Mouse (Mus musculus): ENCODE data around the gene Zfand2a. TPM values are rescaled to one million over a fixed set of nuclear protein-coding genes. Genes with fewer than 3 reads are reported as not detected.

Zfand2a gene
- total RNA-seq (2021): 10 to 100 TPM; 36.4 to 38.9 TPM
- long read RNA-seq, experiment 1, transcript Zfand2a-202 (7 exons, 3,121 nt): major isoform, 9 of 19 reads
- long read RNA-seq, experiment 1, transcript Zfand2a-201 (7 exons, 3,169 nt): minor isoform, 6 of 19 reads
- long read RNA-seq, experiment 1, partial matches to known transcripts: 2 of 19 reads
- long read RNA-seq, experiment 1, other reads (novel, unspliced or antisense): 2 of 19 reads
- long read RNA-seq, experiment 2, transcript Zfand2a-202 (7 exons, 3,121 nt): major isoform, 5 of 20 reads
- long read RNA-seq, experiment 2, partial matches to known transcripts: 2 of 20 reads
- long read RNA-seq, experiment 2, other reads (novel, unspliced or antisense): 9 of 20 reads

DNA sequence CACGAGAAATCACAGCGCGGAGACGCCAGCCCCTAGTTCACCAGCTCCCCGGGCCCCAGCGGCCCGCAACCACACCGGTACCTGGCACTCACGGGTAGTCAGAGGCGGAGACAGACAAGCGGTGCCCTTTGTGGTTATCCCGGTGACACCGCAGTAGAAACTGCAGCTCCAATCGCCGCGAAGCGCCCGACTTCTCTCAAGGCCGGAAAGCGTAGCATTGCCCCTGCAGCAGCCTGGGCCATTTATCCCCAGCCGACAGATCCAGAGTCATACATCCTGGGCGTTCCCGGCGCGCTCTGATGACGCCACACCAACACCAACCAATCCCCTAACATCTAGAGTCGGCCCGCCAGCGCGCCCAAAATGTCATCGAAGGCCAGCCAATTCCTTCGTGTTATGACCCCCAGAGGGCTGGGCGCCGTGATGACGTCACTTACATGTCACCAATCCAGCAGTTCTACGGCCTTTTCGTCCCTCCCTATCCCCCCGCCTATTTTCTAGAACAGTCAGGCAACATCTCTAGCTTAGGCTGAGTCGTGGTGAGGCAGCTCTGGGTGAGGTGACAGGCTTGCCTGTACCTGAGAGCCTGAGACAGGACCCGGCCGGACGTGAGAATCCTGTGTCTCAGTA lies at the start of gene Zfand2a:
Gene Zfand2a (minus strand): TSS at position 365 of the 630 bp plus-strand sequence.
- peak; percentile 99 for DNase-seq (ENCODE audit: low spot score in 2 of 2)

DNA sequence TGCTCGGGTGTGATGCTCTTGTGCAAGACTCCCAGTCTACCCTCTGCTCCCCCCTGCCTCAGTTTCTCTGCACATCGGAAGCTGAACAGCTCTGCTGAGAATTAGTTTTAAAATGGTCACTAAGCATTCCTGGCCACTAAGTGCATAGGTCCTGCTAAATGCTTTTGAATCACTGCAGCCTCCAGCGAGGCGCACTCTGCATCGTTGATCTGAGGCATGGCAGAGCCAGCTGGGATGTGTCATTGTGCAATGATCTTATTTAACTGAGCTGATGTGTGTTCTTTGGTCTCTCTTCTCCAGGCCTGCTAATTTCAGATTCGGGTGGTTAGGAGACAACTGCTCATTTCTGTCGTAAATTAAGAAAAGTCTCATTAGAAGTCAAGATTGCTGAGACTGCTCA lies 44.5 kb upstream of the Zfand2a start:
- no peak for DNase-seq (ENCODE audit: low spot score in 2 of 2)

- no peak for DNase-seq (ENCODE audit: low spot score in 2 of 2)
These were observed 37.6 kb upstream of the Zfand2a start for GRCm38 (mm10) chr5:139521987-139522386.

DNA sequence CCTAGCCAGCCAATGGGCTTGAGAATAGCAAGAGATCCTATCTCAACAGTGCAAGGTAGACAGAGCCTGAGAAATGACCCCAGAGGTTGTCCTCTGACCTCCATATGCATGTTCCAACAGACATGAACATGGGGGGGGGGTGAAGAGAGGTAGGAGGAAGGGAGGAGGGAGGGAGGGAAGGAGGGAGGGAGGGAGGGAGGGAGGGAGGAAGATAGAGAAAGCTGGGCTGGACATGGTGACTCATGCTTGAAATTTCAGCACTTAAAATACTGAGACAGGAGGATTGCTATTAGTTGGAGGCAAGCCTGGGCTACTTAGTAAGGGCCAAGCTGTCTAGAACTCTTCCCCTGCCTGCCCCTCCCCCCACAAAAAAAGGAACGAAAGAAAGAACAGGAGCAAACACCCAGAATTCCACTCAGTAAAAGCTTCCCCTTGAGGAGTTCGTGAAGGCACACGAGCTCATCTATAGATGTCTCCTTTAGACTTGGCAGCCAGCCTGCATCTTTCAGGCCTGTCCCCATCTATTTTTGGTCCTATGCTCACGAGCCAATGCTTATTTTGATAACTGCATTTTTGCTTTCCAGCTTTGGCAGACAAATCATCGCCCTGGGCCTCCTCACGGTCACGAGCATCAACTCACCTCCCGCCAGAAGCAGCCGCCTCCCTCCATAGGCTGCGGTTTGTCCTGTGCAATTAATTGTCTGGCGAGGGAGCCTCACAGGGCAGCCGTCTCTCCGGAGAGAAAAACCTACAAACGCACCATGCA lies 35.9 kb upstream of the Zfand2a start:
- DNase-seq (ENCODE audit: low spot score in 2 of 2): no peak

DNA sequence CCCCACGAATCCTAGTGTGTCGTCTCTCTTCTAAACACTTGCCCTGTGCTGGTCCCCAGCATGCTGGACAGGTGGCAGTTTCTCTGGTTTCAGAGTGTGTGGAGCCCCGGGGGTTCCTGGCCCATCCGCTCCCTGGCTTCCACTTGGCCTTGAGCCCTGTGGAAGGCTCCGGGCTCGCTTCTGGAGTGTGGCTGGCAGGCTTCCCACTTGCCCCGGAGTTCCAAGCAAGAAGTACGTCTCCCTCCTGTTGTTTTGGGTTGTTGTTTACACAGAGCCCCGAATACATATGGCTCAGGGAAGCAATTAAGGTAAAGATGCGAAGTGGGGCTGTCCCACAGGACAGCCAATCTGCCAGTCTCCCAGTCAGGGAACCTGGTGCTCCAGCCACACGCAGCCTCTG lies 31.9 kb upstream of the Zfand2a start:
- DNase-seq (ENCODE audit: low spot score in 2 of 2): no peak

GRCm38 (mm10) chr5:139512201-139512600 lies 27.9 kb upstream of the Zfand2a start:
- no peak for DNase-seq (ENCODE audit: low spot score in 2 of 2)

GRCm38 (mm10) chr5:139510682-139511366 lies 26.5 kb upstream of the Zfand2a start:
- no peak for DNase-seq (ENCODE audit: low spot score in 2 of 2)

- no peak for DNase-seq (ENCODE audit: low spot score in 2 of 2)
These were observed 21.9 kb upstream of the Zfand2a start for GRCm38 (mm10) chr5:139506207-139506606.

DNA sequence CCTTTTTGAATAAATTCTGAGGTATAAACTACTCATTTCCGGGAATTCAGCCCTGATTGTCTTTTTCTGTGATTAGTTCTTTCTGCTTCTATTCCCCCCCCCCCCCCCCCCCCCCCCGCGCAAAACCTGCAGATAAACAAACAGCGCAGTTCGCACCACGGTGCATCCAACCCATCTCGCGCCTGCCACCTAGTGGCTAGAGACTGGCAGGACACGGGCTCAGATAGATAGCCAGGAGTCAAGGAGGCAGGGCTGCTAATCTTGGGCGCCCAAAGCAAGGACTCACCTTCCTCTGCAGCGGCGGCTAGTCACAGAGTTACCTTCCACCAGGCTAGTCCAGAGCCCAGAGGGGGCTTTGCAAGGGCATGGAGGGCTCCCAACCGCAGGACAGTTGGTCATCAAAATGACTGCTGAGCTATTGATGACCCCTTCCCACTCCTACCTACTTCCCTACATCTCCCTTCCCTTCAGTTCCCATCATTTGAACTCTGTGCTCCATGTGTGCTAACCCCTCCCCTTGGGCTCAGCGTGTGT lies 20.8 kb upstream of the Zfand2a start:
- peak; percentile 81 to 87 for DNase-seq (ENCODE audit: low spot score in 2 of 2)

GRCm38 (mm10) chr5:139502281-139502680 lies 17.9 kb upstream of the Zfand2a start:
- no peak for DNase-seq (ENCODE audit: low spot score in 2 of 2)

GRCm38 (mm10) chr5:139498791-139499190 lies 14.4 kb upstream of the Zfand2a start:
- DNase-seq (ENCODE audit: low spot score in 2 of 2): no peak

DNA sequence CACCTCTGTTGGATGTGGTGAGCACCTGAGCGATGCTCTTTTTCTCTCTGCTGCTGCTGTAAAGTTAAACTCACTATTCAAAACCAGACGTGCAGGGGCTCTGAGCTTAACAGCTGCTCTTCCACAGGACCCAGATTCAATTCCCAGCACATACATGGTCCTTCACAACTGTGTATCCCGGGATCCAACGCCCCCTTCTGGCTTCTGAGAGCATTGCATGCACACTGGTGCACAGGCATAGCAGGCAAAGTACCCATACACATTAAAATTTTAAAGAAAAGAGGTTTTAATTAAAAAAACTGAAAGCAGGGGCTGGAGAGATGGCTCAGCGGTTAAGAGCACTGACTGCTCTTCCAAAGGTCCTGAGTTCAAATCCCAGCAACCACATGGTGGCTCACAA lies 12.6 kb upstream of the Zfand2a start:
- DNase-seq (ENCODE audit: low spot score in 2 of 2): no peak

- DNase-seq (ENCODE audit: low spot score in 2 of 2): no peak
These were observed 10.8 kb upstream of the Zfand2a start for GRCm38 (mm10) chr5:139495019-139495669.

DNA sequence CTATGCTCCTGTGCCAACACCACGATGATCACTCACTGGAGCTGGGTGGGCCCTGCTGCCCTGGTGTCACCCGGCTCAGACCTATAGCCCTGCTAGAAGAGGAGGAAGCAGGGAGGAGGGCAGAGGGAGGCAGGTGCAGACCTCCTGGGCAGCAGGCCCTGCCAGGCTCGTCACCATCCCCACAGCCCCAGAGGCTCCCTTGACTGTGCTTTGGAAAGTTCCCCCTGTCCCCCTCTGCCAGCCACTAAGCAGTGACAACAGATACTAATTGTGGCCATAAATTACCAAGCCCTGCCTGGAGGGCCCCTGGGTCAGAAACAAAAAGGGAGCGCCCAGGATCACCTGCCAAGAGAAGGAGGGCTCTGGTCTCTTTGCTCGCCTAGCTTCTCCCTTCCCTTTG lies 9.3 kb upstream of the Zfand2a start:
- no peak for DNase-seq (ENCODE audit: low spot score in 2 of 2)

DNA sequence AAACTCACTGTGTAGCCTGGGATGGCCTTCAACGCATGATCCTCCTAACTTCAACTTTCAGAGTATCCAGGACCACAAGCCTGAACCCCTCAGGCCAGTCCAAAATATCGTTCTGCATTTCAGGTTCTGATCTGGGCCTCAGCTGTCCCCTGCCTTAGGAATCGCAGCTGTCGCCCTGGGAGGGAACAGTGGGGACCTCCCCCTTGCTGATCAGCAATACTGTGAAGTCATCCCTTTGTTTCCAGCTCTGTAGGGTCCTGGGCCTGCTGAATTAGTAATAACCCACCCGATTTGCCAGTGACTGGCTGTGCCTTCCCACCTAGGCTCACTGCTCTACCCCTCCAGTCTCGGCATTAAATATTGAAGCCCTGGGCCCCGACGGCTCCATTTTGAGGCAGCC lies 7.0 kb upstream of the Zfand2a start:
- no peak for DNase-seq (ENCODE audit: low spot score in 2 of 2)

GRCm38 (mm10) chr5:139490131-139490530 lies 5.8 kb upstream of the Zfand2a start:
- DNase-seq (ENCODE audit: low spot score in 2 of 2): no peak

- DNase-seq (ENCODE audit: low spot score in 2 of 2): no peak
These were observed 1.0 kb downstream of the Zfand2a start for GRCm38 (mm10) chr5:139483171-139483848.

DNA sequence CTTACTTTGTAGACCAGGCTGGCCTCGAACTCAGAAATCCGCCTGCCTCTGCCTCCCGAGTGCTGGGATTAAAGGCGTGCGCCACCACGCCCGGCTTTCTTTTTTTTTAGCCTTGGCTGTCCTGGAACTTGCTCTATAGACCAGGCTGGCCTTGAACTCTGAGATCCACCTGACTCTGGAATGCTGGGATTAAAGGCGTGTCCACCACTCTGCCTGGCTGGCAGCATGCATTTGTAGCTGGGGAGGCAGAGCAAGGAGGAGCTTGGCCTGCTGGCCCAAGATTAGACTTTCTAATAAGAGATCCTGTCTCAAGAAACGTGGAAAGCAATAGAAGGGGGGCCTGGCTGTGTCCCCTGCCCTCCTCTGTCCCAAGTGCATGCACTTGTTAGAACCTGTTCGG lies 3.9 kb downstream of the Zfand2a start:
- no peak for DNase-seq (ENCODE audit: low spot score in 2 of 2)

DNA sequence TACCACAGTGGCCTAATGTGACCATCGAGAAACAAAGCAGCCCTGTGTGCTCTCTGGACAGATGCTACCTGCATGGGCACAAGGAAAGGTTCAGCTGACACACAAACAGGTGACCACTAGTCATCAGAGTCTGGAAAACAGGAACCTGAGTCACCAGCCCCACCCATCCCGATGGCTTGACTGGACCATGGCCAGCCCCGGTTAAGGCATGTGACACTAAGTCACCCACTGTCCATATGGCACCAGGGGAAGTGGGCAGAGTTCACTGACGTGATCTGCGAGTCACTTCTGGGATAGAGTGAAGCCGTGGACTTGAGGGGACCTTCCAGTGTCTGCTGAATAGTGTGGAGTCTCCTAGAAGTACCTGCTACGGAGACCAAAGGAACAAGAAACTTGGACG lies 5.3 kb downstream of the Zfand2a start:
- DNase-seq (ENCODE audit: low spot score in 2 of 2): no peak

GRCm38 (mm10) chr5:139474741-139475140 lies 9.6 kb downstream of the Zfand2a start:
- DNase-seq (ENCODE audit: low spot score in 2 of 2): no peak
